Mouse (Mus musculus): ENCODE results near the gene H2-DMb1.

The H2-DMb1 gene

GRCm38 (mm10) chr17:34196491-34196890, 43.6 kb downstream of the H2-DMb1 start:
- DNase-seq (ENCODE audit: low spot score): no peak

- DNase-seq (ENCODE audit: low spot score): peak; percentile 57
Observed at GRCm38 (mm10) chr17:34196941-34197894, 44.3 kb downstream of the H2-DMb1 start, which contains the start of gene Psmb8. Gene Psmb8, plus strand, starts transcription at chr17:34197721.

DNA sequence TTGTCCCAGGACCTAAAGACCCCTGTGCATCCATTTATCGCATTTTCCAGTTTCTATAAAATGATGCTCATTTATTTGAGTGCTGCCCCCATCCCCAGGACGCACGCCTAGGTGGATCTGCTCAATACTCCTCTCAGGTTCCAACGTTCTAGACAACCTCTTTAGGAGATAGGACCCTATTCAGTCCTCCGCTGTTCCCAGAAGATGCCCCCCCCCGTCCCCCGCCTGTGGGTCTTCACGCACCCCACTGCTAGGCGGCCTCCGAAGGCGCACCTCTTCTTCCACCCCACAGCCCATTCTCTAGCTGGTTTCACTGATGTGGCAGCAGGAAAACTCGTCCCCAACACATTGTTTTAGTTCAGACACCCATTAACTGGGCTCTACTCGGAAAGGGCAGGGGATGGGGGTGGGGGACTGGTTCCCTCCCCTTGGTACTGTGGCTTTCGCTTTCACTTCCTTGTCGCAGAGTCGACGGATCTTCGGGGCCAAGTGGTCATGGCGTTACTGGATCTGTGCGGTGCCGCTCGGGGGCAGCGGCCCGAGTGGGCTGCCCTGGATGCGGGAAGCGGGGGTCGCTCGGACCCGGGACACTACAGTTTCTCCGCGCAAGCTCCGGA, 45.1 kb downstream of the H2-DMb1 start:
- no peak for DNase-seq (ENCODE audit: low spot score)

DNA sequence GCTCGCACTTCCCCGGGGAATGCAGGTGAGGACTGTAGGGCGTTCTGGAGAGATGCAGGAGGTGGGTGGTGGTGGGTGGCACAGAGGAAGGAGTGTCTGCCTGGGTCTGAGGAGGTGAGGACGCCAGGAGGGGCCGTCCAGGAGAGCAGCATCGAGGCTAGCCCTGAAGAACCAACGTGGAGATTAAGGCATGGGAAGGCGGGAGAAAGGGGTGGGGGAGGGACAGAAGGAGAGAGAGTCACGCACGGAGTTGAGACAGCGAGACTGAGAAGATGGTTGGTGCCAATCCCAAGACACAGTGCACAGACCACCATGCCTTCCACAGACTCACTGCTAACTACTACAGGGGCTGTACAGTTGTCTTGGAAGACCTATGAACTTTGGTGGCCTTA, 45.6 kb downstream of the H2-DMb1 start:
- DNase-seq (ENCODE audit: low spot score): no peak

- no peak for DNase-seq (ENCODE audit: low spot score)
Observed at GRCm38 (mm10) chr17:34199050-34199619, 46.3 kb downstream of the H2-DMb1 start.

GRCm38 (mm10) chr17:34200047-34200446, 47.2 kb downstream of the H2-DMb1 start:
- DNase-seq (ENCODE audit: low spot score): no peak

DNA sequence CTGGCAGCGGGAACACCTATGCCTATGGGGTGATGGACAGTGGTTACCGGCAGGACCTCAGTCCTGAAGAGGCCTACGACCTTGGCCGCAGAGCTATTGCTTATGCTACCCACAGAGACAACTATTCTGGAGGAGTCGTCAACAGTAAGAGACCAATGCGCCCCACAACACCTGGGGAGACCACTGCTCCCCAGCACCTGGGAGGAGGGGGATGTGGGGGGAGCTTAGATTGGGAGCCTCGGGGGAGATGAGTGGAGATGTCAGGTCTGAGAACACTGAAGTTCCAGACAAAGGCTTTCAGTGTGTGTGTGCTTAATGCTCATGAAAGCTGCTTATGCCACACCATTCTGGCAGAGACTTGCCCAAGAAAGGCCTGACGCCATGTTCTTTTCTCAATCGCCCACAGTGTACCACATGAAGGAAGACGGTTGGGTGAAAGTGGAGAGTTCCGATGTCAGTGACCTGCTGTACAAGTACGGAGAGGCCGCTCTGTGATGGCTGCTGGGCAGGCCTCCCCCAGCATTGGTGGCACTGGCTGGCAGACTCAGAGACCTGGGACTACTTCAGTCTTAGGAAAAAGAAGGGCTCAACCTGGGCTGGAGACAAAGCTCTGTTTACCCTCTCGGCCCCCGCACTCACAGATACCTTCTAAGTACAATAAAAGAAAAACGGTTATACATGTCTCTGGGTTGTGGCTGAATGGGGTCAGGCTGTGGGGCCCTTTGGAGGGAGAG, 48.1 kb downstream of the H2-DMb1 start:
- no peak for DNase-seq (ENCODE audit: low spot score)

DNA sequence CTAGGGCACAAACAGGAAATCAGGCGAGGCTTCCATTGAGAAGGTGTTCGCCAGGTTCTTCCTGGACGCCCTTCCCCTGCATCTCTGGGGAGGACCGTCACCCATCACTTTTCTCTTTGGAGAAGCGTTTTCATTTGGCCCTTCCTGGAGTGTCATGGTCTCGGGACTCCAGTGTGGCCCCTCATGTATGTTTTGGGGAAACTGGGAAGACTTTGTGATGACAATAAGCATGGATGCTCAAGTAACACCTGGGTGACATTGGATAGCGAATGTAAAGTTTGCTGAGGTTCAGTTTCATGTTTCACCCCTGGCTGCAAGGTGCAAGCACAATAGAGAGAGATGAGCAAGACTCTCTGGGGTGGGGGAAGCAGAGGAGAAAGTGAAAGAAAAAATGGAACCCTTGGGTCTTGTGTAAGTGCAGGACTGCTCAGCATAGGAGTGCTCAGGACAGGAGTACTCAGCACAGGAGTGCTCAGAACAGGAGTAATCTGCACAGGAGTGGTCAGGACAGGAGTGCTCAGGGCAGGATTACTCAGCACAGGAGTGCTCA, 48.7 kb downstream of the H2-DMb1 start:
- DNase-seq (ENCODE audit: low spot score): no peak

DNA sequence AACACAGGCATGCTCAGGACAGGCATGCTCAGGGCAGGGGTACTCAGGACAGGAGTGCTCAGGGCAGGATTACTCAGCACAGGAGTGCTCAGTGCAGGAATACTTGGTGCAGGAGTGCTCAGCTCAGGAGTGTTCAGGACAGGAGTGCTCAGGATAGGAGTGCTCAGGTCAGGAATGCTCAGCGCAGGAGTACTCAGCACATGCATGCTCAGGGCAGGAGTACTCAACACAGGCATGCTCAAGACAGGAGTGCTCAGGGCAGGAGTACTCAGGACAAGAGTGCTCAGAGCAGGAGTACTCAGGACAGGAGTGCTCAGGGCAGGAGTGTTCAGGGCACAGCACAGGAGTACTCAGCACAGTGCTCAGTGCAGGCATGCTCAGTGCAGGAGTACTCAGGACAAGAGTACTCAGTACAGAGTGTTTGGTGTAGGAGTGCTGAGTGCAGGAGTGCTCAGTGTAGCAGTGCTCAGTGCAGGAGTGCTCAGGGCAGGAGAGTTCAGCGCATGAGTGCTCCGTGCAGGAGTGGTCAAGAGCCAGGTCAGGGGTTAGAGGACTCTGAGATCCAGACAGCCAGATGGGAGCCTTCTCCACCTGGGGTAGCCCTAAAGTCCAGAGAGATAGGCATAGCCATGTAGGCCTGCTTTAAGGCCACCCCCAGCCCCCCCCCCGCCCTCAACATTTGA, 50.0 kb downstream of the H2-DMb1 start:
- no peak for DNase-seq (ENCODE audit: low spot score)

DNA sequence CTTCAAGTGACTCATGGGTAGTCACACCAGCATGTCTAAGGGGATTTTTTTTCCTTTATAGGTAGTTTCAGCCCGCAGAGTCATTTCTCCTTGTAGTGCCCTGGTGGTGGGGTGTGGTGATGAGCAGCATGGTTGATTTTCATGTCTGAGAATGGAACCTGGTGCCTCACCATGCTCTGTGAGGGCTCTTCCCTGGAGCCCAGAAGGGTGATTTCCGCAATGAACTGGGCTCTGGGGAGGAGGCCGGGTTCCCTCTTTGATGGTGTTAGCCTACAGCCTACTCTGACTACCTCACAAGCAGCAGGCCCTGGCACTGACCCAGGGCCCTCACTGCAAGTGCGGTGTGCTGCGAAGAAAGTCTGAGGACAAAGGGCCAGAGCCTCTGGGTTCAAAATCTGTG, 50.6 kb downstream of the H2-DMb1 start, which contains the start of gene Tap2:
TSS of gene Tap2 (plus strand) at position 84 of the 400 bp plus-strand sequence.
- DNase-seq (ENCODE audit: low spot score): peak; percentile 29

DNA sequence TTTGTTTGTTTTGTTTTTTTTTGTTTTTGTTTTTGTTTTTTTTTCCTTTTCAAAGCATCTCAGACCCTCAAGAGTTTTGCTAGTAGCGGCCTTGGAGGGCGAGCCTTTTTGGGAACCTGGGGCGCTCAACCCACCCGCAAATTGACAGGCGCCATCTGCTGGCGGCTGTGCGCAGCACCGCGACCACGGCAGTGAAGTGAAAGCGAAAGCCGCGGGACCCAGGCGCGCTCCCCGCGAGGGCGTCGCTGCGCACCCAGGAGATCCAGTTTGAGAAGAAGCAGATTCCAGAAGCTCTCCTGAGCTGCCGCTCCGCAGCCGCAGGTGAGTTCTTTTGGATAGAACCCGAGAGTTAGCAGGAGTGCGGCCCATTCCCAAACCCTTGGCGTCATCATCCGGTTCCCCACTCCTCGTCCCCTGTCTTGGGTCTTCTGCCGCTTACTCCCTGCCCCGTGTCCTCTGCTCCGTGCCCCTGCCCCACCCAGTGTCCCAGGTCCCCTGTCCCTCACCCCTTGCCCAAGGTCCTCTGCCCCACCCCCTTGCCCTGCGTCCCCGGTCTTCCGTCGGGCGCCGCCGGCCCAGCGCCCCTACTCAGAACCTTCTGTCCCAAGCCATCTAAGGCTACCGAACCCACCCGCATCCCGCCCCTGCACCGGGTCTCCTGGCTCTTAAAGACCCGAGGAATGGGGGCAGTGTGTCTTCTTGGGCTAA, 51.6 kb downstream of the H2-DMb1 start:
- peak; percentile 85 for DNase-seq (ENCODE audit: low spot score)

DNA sequence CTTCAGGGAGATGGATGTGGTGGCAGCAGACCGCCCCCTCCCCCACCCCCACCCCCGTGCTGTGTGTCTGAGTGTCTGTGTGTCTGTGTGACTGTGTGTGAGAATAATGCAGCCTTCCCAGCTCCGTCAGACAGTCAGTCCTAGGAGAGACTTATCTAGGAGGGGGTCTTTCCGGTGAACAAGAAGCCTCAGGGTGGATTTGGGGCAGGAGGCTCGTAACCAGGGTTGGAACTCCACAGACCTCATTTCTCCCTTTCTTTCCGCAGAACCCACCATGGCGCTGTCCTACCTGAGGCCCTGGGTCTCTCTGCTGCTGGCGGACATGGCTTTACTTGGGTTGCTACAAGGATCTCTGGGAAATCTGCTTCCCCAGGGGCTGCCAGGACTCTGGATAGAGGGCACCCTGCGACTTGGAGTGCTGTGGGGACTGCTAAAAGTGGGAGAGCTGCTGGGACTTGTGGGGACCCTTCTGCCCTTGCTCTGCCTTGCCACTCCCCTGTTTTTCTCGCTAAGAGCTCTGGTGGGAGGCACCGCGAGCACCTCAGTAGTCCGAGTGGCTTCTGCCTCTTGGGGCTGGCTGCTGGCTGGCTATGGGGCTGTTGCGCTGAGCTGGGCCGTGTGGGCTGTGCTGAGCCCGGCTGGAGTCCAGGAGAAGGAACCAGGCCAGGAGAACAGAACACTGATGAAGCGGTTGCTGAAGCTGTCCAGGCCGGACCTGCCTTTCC, 52.3 kb downstream of the H2-DMb1 start:
- peak; percentile 35 for DNase-seq (ENCODE audit: low spot score)

GRCm38 (mm10) chr17:34205746-34206176, 52.9 kb downstream of the H2-DMb1 start:
- peak; percentile 43 for DNase-seq (ENCODE audit: low spot score)

DNA sequence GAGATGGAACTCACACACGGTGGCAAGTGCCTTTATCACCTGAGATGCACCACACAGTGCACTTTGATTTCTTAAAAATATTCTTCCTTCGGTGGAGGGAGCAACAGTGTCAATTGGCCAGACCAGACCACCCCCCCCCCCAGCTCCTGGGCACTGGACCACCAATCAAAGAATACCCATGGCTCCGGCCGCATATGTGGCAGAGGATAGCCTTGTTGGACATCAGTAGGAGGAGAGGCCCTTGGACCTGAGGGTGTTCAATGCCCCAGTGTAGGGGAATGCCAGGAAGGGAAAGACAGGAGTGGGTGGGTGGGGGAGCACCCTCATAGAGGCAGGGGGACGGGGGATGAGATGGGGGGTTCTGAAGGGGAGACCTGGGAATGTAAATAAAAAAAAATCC, 53.9 kb downstream of the H2-DMb1 start:
- DNase-seq (ENCODE audit: low spot score): no peak

DNA sequence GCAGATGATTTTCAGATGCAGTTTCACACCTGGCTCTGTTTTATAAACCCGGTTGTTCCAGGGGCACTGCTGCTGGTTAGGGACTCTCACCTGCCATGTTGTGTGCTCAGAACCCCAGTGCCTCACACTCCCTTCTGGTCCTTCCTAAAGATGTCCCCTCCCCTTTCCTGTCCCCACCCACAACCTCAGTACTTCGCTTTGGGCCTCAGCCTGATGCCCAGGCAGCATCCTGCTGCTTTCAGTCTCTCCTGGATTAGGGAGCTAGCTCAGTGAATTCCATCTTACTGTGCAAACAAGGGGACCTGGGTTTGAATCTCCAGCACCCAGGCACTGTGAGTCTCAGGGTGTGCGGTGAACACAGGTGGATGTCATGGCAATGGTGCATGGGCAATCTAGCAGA, 54.6 kb downstream of the H2-DMb1 start:
- no peak for DNase-seq (ENCODE audit: low spot score)

GRCm38 (mm10) chr17:34207866-34208265, 55.0 kb downstream of the H2-DMb1 start:
- DNase-seq (ENCODE audit: low spot score): no peak

DNA sequence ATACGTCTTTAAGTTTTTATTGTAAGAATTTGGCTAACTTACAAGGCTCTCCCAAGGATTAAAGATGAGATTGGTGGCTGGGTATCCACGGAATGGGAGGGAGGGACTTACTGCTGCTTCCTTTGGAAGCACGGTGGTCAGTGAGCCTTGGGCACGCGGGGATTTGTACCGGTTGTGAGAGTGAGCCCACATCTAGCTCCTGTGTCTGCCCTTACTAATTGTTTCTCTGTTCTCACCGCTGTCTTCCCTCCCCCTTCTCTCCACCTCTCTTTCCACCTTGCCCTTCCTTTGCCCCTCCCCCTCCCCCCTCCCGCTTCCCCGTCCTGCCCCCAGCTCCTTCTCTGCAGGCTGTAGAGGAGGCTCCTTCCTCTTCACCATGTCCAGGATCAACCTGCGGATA, 55.5 kb downstream of the H2-DMb1 start:
- no peak for DNase-seq (ENCODE audit: low spot score)

- DNase-seq (ENCODE audit: low spot score): no peak
Observed at GRCm38 (mm10) chr17:34209680-34210079, 56.8 kb downstream of the H2-DMb1 start.

Data from adipocyte (in vitro differentiated cells).